Mouse (Mus musculus): Measurements from ENCODE around the gene Idh2.

The Idh2 gene

DNA sequence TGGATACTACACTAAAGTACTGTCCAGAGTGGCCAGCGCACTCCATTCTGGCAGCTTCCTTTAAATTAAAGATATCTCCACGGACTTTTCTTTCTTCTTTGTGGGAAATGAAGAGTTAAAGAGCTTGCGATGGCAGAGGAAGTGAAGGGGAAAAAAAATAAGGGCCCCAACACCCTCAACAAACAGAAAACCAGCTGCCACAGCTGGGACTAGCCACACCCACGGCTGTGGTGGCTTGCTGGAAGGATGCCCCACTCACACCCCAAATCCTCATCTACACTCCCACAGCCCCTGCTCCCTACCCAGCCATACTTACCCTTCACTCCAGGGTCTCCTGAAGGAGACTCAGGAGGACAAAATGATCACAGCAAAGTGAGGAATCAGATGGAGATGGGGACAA lies 7.9 kb upstream of the Idh2 start:
- WGBS: 57% methylated on average over 4 of the region's 4 CpGs

DNA sequence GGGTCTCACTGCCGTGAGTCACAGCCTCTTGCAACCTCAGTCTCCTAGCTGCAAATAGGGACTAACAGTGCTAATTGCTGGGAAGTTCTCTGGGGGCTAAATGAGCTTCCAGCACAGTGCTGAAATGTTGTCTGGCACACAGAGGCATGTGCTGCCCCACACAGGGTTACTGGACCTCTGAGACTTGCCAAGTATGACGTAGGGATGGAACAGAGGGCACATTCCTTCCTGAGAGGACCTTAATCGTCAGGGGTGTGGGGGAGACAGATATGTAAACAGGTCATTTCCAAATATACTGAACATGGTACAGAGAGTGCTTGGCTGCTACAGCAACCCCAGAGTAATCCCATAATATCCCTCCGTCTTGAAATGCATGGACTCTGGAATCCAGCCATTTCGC lies 5.9 kb upstream of the Idh2 start:
- WGBS: 64% methylated on average over 5 of the region's 5 CpGs

DNA sequence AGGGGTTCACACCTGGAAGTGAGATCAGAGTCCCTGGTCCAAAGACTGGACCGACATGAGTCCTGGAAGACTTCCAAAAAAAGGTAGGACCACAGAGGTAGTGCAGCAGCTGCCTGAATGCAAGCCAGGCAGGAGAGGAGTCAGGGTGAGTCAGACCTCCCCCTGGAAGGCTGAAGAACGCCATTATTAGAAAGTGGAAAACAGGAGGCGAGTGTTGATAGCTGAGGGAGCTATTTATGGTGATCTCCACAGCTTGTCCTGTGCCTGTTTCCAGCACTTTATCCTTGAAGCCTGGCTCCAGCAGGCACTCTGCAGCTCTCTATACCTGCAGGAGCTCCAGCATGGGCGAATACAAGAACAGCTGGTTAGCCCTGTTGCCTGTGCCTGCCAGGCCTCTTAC lies 4.0 kb upstream of the Idh2 start:
- 47% methylated on average over 4 of the region's 4 CpGs for WGBS

DNA sequence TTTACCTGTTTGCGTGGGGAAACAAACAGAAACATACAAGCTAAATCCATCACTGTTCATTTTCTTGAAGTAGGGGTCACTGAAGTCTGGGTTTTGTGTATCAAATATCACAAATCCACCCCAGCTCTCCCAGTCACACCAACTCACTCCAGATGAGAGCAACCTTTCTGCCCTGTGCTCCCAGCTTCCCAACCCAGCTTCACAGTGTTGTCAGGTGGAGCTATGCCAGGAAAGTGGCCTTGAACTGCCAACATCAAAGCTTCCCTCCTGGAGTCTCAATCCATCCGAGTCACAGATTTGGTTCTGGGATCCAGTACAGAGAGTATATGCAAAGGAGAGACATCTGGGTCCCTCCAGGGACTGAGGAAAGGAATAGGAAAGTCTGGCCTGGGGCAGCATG lies 966 bp upstream of the Idh2 start:
- 77% methylated on average over 2 of the region's 2 CpGs for WGBS

DNA sequence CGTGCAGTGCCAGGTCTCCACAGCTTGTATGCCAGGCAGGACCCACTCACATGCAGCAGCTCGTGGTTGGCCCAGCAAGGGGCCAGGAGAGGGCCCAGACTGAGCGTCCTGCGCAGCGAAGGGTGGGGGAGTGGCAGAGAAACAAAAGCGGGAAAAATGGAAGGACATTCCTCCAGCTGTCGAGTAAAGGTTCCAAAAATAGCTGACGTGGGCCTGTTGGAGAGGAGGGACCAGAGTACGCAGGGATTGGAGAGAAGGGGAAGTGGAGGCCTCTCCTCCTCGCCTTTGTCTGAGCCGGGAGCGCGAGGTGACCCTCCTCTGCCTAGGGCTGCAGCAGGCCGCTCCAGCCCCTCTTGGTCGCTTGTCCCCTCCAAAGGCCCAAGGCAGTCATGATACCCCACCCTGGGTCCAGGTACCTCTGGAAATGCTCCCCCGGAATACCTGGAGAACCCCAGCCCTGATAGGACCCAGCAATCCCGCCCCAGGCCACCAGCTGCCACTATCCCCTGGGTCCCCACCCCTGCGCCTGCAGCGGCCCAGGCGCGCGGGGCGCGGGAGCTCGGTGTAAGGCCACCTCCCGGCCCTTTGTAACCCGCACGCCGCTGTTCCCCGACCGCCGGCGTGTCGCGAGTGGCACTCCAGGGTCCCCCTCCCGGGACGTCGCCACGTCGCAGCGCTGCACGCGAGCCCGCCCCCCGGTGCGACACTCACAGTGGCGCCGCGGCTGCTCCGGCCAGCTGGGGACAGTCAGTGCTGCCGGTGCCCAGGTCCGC lies 555 bp downstream of the Idh2 start:
- 2% methylated on average over 52 of the region's 52 CpGs for WGBS

DNA sequence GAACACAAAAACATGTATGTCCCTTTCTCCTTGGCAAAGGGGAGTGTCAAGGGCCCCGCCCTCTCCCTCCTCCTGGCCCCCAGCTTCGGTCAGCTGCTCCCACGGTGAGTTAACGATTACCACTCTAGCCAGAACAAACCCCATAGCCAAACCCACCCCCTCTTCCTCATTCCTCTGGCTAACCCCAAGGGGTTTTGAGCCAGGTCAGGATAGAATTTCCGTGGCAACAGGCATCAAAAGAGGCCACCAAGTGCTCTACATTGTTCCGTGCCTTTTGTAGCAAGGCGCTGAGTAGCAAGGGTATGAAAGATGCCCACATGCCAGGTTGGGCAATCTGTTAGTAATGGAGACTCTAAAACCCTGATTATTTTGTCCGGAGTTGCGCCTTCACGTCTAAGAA lies 1.2 kb downstream of the Idh2 start:
- whole genome bisulfite sequencing: 37% methylated on average over 10 of the region's 10 CpGs

DNA sequence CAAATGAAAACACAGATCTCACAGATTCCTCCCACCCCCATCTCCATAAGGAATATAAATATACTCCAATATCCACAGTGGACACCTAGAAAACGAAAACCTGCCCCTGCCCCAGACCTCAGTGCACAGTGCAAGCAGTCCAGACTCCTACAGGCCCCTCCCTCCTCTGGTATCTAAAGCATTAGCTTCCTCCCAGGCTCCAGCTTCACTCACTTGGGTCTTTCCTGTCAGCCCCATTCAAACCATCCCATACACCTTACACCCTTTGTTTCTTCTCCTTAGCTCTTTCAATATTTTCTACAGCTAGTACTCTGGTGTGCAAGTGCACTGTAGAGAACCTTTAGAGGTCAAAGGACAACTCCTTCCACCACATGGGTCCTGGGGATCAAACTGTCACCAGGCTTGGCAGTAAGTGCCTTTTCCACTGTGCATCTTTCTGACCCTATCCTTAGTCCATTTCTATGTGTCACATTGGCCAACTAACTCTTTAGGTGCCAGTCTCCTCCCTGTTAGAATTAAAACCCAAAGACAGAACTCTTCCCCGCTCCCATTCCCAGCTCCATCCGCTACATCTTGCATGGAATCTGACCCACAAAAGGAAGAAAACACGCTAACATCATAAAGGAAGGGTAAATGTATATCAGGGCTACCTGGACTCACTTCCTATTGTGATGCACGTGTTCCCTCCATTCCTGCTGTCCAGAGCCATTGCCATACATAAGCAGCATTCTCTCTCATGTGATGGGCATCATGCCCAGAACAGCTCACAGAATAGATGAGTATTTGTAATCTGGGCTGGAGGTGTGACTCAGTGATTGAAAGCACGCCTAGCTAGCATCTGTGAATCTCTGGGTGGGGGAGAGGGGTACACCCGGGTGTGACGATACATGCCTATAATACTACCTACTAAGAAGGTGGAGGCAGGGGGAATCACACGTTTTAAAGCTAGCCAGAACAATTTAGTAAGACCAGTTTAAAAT lies 3.8 kb downstream of the Idh2 start:
- WGBS: 47% methylated on average over 9 of the region's 9 CpGs

DNA sequence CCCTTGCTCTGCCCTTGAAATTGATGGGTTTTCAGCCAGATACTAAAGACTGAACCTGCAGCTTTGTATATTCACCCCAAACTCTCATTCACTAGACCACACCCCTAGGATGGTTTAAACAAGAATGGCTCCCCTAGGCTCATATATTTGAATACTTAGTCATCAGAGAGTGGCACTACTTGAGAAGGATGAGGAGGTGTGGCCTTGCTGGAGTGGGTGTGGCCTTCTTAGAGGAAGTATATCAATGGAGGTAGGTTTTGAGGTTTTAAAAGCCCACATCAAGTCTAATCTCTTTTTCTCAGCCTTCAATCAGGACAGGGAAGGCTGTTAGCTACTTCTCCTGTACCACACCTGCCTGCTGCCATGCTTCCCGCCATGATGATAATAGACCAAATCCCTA lies 8.8 kb downstream of the Idh2 start:
- 100% methylated on average over 1 of the region's 1 CpGs for WGBS

DNA sequence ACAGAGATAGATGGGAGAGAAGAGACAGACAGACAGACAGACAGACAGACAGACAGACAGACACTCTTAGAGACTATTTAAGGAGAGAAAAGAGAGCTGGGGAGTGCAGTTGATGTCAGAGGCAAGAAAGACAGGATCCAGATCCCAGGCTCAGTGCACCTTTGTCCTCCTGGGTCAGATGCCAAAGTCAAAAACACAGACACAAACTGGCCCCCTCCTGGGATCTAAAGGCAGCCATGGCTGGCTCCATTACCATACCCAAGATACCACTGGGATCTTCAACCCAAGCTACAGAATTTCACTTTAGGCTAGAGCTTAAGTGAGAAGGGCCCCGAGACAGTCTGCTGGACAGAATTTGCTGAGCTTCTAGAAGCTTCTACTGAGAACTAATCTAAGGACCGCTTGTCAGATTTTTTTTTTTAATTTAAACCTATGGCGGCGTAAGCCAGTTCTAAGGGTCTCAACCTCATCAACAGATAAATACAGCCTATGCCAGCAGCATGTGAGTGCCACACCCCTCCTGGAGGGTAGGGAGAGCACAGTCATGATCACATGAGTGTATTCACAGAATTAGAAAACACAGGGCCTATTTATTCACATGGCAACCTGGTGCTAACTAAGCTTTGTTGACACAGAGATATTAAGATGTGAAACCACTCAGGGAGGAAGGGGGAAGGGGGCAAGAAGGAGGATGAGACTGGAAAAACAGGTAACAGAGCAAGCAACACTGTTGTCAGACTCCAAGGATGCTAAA lies 9.4 kb downstream of the Idh2 start:
- 96% methylated on average over 4 of the region's 4 CpGs for WGBS

DNA sequence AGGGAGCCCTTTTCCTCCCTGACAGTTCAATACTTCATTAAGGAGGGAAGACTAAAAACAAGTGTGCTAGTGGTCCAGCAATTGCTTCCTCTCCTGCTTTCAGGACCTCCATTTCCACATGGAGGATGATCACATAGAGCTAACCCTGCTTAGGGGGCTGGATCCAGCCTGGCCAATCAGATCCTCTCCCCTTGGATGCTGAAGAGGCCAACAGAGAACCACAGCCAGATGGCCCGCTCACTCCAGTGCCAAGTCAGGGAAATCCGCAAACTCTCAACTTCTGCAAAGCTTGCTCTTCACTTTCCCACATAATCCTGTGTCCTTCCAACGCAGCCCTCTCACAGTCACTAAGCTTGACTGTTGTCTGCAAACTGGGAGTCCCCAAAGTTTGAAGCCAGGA lies 11.9 kb downstream of the Idh2 start:
- 63% methylated on average over 3 of the region's 3 CpGs for WGBS

DNA sequence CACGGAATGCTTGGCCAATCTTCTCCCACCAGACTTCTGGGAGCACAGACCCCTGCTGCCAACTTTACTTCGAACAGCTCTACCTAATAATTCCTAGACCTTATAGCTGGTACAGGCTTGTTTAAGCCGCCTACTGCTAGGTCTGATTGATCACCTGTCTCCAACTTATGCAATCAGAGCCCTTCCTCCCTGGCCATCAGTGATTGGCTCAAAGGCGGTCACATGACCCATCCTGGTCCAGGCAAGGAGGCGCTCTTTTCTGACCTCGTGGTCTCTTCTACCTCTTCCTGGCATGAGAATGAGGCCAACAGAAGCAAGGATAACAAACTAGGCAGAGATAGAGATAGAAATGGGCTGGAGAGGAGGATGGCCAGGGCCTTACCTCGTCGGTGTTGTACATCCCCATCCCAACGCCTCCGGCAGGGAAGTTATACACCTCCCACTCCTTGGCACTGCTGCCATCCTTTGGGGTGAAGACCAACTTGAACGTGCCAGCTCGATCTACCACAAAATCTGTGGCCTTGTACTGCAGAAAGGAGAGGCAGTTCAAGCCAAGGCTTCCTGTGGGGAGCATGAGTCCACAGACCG lies 16.7 kb downstream of the Idh2 start:
- 84% methylated on average over 13 of the region's 13 CpGs for WGBS

DNA sequence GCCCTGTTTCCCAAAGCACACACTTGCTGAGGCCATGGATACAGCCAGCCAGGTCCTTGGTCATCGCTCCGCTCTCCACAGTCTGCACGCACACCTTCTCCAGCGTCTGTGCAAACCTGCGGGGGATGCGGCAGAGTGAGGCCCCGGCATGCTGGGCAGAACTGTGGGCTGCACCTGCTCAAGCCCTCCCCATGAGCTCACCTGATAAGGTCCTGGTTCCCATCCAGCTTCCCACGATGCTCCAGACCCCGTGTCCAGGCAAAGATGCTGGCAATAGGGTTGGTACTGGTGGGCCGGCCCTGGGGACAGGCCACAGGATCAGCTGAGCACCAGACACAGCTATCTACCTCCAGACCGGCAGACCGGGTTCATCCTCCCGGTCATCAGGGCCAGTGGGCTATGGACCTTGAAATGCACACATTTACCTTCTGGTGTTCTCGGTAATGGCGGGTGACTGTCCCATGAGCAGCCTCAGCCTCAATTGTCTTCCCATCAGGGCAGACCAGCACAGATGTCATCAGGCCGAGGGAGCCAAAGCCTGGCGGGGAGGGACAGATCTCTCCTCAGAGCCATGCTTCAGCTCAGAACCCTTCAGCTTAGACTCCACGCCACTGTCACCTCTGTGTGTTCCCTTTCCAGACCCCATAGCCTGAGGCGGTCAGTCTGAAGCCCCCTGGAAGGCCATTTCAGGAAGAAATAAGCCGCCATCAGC lies 19.4 kb downstream of the Idh2 start:
- 93% methylated on average over 20 of the region's 20 CpGs for WGBS

DNA sequence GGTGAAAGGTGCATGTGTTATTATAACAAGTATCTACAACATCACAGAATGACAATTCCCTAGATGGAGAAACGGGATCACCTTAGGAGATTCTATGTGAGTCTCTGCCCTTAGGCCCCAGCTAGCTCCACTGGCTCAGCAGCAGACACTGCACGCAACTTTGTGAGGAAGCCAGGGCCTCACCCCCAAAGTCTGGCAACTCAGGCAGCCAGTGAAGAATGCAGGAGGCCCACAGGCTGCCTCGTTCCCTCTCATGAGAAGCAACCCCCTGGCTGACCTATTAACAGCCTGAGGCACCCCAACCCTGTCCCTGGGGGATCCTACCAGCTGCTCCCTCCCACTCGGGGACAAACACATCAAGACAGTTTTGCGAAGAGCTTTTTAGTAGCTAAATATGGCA lies 20.7 kb downstream of the Idh2 start:
- 51% methylated on average over 5 of the region's 5 CpGs for WGBS

DNA sequence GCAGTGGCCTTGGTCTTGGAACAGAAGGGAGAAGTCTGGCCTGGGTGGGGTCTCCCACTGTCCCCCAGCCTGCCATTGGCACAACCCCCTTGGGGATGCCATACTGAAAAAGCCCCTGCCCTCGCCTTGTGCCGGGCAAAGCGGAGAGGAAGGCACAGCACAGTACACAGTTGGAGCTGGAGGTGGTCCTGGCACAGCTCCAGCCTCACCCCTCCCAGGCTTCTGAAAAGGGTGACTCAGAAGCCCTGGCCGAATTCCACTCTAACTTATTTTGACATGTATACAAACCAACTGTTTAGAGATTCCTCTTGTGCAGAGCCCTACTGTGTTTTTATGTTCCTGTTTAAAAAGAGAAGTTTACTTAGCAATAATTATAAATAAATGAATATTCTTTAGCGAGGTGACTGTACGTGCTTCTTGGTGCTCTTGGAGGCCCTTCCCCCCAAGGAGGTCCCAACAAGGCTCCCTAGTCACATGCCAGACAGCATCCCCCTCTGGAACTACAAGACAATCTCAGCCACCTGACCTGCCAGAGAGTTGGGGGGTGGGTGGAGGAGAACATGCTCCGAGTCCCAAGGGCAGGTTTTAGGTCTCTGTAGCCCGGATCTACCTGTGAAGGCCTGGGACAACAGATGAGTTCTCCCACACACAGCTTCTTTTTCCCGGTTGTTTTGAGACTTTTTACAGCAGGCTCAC lies 22.7 kb downstream of the Idh2 start:
- 26% methylated on average over 9 of the region's 9 CpGs for WGBS

DNA sequence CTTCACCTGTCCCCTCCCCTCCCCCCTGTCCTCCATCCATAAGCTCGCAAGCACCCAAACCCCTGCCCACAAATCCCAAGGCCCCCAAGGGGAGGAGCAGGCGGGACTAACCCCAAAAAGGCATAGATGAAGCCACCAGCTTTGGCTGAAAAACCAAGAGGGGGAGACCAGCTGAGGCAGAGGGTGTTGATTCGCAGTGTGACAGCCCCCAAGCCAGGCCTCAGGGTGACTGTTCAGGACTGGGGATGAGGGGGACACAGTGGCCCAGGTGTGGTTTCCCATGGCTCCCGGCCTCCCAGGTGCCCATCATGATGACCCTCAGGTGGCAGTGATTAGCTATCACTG lies 23.4 kb downstream of the Idh2 start:
- WGBS: 86% methylated on average over 4 of the region's 4 CpGs

DNA sequence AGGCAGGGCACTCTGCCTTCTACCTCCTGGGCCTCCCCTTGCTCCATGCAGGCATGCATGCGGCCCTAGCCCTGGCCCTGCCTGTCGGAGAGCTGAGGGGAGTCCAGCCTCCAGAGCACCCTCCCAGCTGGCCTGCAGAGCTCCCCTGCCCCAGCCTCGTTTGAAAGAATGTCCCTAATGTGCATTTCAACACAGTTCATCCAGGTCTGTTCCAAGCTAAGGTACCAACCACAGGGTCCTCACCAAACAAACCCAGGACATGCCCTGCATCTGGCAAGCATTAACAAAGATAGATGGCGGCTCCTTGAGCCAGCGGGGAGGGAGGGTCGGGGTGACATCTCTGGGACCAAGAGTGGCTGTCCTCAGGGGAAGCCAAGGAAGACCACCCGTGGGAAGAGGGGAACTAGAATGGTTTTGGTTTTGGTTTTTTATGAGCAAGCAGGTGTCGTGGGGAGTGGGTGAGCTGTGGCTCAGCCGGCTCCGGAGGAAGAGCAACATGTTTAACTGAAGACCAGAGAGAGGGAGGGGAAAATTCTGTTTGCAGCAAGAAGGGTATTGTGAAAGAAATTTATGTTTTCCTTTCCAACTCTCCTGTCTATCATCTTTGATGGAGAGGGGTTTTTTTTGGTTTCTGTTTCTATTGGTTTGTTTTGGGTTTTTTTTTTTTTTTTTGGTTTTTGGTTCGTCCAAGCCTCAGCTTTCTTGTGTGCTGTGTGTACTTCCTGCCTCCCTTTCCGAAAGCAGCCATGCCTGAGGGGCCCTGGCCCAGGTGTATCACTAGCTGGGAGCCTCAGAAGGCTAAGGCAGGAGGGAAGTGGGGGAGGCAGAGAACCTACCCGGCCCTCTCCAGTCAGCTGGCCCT lies 24.0 kb downstream of the Idh2 start:
- 60% methylated on average over 13 of the region's 13 CpGs for WGBS

DNA sequence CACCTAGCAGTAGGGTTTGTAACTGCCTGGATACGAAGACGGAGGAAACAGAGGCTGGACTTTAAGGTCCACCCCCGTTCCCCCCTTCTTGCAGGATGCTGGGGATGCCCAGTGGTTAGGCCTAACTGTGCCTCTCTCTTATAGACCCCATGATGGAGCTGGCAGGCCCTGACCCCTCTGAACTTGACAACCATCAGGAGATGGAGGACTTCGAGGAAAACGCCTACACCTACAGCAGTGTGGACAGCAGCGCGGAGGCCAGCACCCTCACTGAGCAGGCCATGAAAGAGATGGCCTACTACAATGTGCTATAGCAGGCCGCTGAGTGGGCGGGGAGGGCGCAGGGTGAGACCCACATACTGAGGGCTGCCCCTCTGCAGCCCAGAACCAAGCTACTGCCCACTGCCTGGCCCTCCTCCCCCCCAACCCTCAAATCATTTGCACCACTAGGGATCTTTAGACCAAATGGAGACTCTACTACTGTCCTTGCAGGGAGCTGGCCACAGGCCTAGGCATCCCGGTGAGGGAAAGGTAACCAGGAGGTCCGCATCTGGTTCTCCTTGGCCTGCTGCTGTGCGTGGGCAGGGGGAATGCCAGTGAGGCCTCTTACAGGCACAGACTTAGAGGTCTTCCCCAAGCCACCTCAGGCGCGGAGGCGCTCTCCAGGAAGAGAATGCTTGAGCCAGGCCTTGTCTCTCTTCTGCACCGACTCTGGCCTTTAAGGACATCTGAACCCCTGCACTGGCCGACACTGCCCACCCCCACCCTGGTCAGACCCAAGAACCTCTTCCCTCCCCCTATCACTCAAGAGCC lies 24.8 kb downstream of the Idh2 start:
- WGBS: 90% methylated on average over 18 of the region's 18 CpGs

DNA sequence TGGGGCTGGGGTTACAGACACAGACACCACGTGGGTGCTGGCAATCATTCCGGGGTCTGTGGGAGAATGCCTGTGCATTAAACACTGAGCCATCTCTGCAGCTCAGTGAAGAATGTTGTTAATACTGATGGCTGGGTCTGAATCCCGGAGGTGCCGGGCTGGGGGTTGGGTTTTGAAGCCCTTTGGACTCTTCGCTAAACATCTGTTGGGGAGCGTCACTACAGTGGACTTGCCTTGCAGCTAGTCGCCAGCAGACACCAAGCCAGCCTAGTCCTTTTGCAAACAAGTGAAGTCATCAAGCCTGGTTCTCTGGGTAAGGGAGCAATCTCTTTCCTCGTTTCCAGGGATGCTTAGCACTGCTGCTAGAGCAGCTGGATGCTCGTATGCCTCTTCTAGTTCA lies 27.0 kb downstream of the Idh2 start:
- 78% methylated on average over 9 of the region's 9 CpGs for WGBS
